Mouse (Mus musculus): ENCODE results near the gene Grasp. TPM values are rescaled to one million over a fixed set of nuclear protein-coding genes. Genes with fewer than 3 reads are reported as not detected.
A peak's percentile ranks its signal among the peaks of the same experiment; 100 is the strongest.

The Grasp gene
- polyA plus RNA-seq, 1 experiment from 2014 or later = 5.8 TPM

DNA sequence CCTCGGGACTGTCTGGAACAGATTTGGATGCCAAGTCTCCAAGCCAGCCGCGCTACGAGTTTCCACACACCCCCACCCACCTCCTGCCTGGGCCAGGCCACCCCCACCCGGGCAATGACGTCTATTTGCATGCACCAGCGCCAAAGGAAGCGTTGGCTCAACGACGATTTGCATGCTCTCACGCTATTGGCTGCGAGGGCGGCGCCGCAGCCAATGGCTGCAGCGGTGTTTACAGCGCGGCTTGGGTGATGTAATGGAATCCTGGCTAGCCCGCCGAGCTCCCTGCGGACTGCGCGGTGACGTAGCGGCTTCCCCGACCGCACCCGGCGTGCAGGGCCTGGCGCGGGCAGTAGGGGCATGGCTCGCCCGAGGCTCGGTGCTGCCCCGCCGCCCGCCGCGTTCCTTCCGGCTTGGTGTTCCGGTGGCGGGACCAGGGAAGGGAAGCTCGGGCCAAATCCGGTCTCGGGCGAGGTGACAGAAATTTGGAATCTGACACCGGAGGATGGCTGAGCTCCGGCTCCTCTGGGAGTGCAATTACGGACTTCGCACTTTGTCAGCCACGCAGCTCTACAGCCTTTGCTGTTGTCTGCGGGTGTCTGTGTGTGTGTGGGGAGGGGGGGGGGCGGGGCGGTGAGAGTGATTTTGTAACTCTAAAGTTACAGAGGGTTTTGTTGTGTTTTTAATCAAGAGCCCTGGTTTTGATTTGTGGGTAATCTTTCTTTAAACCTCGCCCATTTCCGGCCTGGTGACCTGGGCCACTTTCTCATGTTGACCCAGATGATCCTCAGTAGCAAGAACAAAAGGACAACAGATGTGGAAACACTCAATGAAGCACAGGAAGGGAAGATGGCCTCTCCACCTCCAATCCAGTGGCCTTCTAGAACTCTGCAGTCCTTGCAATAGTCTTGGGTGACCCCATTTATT lies 22.5 kb downstream of the Grasp start:
- peak; percentile 95 for DNase-seq (ENCODE audit: low spot score)
- peak overlapping the region; percentile 56 for H3K4me3 ChIP-seq
- peak overlapping the region; percentile 94 for H3K27ac ChIP-seq
- H3K9me3 ChIP-seq = no peaks in the 10 kb centered on the region
- peaks cover 30% of the 10 kb centered on the region for H3K4me1 ChIP-seq (replicated peaks)
- H3K36me3 ChIP-seq = no peaks in the 10 kb centered on the region
- 0 out of 2 replicates have a peak, but pooled peaks cover 9% of the 10 kb centered on the region for H3K27me3 ChIP-seq (ENCODE audit: insufficient read depth, poor library complexity, severe bottlenecking)
- WGBS = 2% methylated on average over 56 of the region's 56 CpGs

GRCm38 (mm10) chr15:101247155-101247498 lies 23.1 kb downstream of the Grasp start:
- no peaks in the 10 kb centered on the region for H3K36me3 ChIP-seq
- H3K27me3 ChIP-seq (ENCODE audit: insufficient read depth, poor library complexity, severe bottlenecking) = 0 out of 2 replicates have a peak, but pooled peaks cover 3% of the 10 kb centered on the region
- H3K27ac ChIP-seq = peak overlapping the region; percentile 94
- DNase-seq (ENCODE audit: low spot score) = no peak
- H3K9me3 ChIP-seq = no peaks in the 10 kb centered on the region
- H3K4me1 ChIP-seq (replicated peaks) = peaks cover 30% of the 10 kb centered on the region
- WGBS = 66% methylated on average over 1 of the region's 1 CpGs
- peak overlapping the region; percentile 56 for H3K4me3 ChIP-seq

- H3K27ac ChIP-seq = 0 out of 2 replicates have a peak overlapping the region, but pooled peaks have one; percentile 9
- peaks cover 25% of the 10 kb centered on the region for H3K4me1 ChIP-seq (replicated peaks)
- 51% methylated on average over 5 of the region's 5 CpGs for WGBS
- H3K36me3 ChIP-seq = no peaks in the 10 kb centered on the region
- H3K9me3 ChIP-seq = no peaks in the 10 kb centered on the region
- no peak for DNase-seq (ENCODE audit: low spot score)
- peaks cover 12% of the 10 kb centered on the region for H3K27me3 ChIP-seq (ENCODE audit: insufficient read depth, poor library complexity, severe bottlenecking)
- H3K4me3 ChIP-seq = no peak overlapping the region
These were observed 24.2 kb downstream of the Grasp start for GRCm38 (mm10) chr15:101248029-101248710.

DNA sequence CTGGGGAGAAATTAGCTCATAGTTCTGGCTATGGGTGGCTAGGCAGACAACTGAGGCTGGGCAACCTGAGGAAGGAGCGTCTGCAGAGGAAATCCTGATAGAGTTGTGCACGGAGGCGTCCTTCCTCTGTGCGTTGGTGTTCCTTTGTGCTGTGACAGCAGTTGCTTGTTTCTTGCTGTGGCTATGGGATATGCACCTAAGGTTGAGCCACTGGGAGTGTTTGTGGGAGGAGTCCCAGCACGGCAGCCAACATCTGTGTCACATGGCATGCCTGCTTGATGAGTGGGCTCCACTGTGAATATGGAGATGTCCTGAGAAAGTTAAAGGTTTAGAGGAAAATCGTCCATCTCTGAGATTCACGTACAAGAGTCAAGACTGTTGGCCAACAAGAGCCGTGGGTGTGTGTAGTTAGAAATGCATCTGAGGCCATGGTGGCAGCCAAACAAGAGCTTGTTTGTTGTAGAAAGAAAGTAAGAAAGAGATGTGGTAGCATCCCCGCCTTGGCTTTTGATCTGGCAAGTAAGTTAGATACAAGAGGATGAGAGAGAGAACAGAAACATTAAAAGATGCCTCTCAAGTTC lies 26.3 kb downstream of the Grasp start:
- H3K4me1 ChIP-seq (replicated peaks) = peaks cover 40% of the 10 kb centered on the region
- peaks cover 26% of the 10 kb centered on the region for H3K27me3 ChIP-seq (ENCODE audit: insufficient read depth, poor library complexity, severe bottlenecking)
- no peak overlapping the region for H3K27ac ChIP-seq
- no peaks in the 10 kb centered on the region for H3K9me3 ChIP-seq
- no peaks in the 10 kb centered on the region for H3K36me3 ChIP-seq
- no peak overlapping the region for H3K4me3 ChIP-seq
- WGBS = 84% methylated on average over 9 of the region's 9 CpGs
- DNase-seq (ENCODE audit: low spot score) = no peak

GRCm38 (mm10) chr15:101251930-101252329 lies 27.9 kb downstream of the Grasp start:
- Histone ChIP-seq H3K4me1 (replicated peaks) (peaks cover 43% of the 10 kb centered on the region), H3K9me3 (no peaks in the 10 kb centered on the region), H3K27me3 (ENCODE audit: insufficient read depth, poor library complexity, severe bottlenecking) (peaks cover 29% of the 10 kb centered on the region), H3K4me3 (no peak overlapping the region), H3K36me3 (no peaks in the 10 kb centered on the region), H3K27ac (no peak overlapping the region)
- no peak for DNase-seq (ENCODE audit: low spot score)
- 89% methylated on average over 5 of the region's 5 CpGs for WGBS

DNA sequence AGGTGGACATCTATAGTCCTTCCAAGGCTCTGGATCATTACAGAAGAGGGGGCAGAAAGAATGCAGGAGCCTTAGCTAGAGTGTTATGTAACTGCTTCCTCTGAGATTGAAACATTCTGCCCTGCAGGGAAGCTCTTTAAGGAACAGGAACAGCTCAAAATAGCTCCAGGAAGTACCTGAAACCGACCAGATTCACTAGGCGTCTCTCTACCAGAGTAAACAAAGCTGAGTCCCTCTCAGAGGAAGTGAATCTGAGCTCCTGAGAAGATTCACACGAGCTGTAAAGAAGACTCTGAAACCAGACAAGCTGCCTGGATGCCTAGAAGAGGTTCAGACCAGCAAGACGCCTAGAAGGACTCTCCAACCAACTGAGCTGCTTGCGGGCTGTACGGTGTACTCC lies 28.6 kb downstream of the Grasp start:
- 89% methylated on average over 6 of the region's 6 CpGs for WGBS
- no peaks in the 10 kb centered on the region for H3K36me3 ChIP-seq

DNA sequence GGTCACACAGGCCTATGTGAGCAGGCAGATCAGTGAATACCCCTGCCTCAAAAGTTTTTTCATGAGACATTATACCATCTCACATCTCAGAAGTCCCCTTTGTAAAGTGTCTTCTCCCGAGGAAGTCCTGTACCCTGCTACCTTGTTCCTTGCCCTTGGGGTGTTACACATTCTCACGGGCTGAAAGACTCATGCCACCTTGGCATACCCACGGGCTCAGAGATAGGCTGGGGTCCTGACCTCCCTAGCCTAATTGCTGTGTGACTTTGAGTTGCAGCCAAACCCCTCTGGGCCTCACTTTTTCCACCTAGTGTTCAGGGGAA lies 29.5 kb downstream of the Grasp start:
- no peak for DNase-seq (ENCODE audit: low spot score)
- Histone ChIP-seq H3K4me3 (peak overlapping the region; percentile 77), H3K9me3 (no peaks in the 10 kb centered on the region), H3K27ac (peak overlapping the region; percentile 93), H3K4me1 (replicated peaks) (peaks cover 37% of the 10 kb centered on the region), H3K27me3 (ENCODE audit: insufficient read depth, poor library complexity, severe bottlenecking) (peaks cover 29% of the 10 kb centered on the region), H3K36me3 (no peaks in the 10 kb centered on the region)
- WGBS = 40% methylated on average over 3 of the region's 3 CpGs

More for the DNA sequence above, 28.6 kb downstream of the Grasp start:
- Histone ChIP-seq H3K9me3 (no peaks in the 10 kb centered on the region), H3K27ac (no peak overlapping the region), H3K4me1 (replicated peaks) (peaks cover 41% of the 10 kb centered on the region), H3K4me3 (no peak overlapping the region), H3K27me3 (ENCODE audit: insufficient read depth, poor library complexity, severe bottlenecking) (peaks cover 29% of the 10 kb centered on the region)
- no peak for DNase-seq (ENCODE audit: low spot score)

- no peaks in the 10 kb centered on the region for H3K9me3 ChIP-seq
- peak within 1 kb of the TSS; percentile 93 for H3K27ac ChIP-seq
- peak within 1 kb of the TSS; percentile 77 for H3K4me3 ChIP-seq
- H3K4me1 ChIP-seq (replicated peaks) = peaks cover 37% of the 10 kb centered on the region
- under 1% methylated on average over 82 of the region's 82 CpGs for WGBS
- H3K27me3 ChIP-seq (ENCODE audit: insufficient read depth, poor library complexity, severe bottlenecking) = peaks cover 29% of the 10 kb centered on the region
- no peaks in the 10 kb centered on the region for H3K36me3 ChIP-seq
- DNase-seq (ENCODE audit: low spot score) = peak; percentile 62
These were observed 30.2 kb downstream of the Grasp start, which contains the start of gene Nr4a1 for GRCm38 (mm10) chr15:101253886-101254795. Nr4a1 (plus strand) TSS chr15:101254269.

DNA sequence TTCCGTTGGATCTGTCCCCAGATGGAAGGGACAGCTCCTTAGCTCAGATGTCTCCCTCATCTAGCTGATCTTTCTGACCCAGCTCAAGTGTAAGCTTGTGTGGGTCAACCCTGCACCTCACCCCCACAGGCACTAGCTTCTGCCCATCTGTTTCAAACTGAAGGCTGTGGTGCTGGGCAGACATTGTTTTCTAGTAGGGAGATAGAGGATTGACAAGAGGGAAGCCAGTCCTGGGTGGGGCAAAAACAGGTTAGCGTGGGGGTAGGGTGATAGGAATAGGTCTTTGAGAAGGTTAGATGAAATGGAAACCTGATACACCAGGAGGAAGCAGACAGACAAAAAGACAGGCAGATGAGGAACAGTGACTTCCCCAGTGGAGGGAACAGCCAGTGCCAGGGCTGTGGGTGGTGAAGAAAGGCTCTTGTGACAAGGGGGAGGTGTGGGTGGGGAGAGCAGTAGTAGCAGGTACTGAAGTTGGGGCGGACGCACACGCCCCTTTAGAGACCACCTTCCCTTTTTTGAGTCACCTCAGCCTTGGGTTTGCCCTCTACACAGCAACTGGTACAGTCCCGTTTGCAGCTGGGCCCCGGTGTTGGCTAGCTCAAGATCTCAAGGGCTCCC lies 32.0 kb downstream of the Grasp start:
- 79% methylated on average over 7 of the region's 7 CpGs for WGBS
- no peak for DNase-seq (ENCODE audit: low spot score)
- Histone ChIP-seq H3K9me3 (no peaks in the 10 kb centered on the region), H3K36me3 (no peaks in the 10 kb centered on the region), H3K4me3 (no peak overlapping the region), H3K4me1 (replicated peaks) (peaks cover 48% of the 10 kb centered on the region), H3K27ac (peak overlapping the region; percentile 13; the same call in 1 of the 2 replicates), H3K27me3 (ENCODE audit: insufficient read depth, poor library complexity, severe bottlenecking) (peaks cover 26% of the 10 kb centered on the region)

DNA sequence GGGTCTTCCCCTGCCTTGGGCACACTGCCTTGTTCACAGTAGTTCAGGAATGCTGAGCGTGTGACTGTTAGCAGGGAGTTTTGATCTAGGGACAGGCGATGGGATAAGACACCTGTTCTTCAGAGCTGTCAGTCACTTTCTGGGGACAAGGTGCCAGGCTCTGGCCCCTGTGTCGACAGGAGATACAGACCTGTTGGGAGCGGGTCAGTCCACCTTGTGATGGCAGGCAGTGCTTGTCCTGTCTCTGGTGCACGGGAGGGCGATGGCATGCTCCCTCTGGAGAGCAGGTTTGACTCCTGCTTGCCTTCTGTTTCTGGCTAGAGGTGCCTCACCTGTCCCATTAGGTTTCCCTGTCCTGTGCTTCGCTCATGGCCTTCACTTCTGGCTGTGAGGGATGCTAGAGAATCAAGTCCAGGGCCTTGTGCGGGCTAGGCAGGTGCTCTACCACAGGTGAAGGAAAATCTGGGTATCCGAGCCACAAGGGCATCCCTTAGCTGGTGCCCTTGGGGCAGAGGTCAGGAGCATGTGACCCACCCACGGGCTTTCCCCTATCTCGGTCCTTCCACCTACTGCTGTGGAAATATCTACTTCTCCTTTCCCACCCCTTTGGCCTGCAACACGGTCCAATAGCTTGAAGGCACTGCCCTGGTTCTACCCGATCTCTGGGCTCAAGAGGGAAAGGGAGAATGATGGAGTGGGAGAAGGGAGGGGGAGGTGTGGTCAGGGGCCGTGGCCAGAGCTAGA lies 32.6 kb downstream of the Grasp start:
- peaks cover 55% of the 10 kb centered on the region for H3K4me1 ChIP-seq (replicated peaks)
- H3K36me3 ChIP-seq = no peaks in the 10 kb centered on the region
- peak overlapping the region; percentile 13; the same call in 1 of the 2 replicates for H3K27ac ChIP-seq
- peaks cover 26% of the 10 kb centered on the region for H3K27me3 ChIP-seq (ENCODE audit: insufficient read depth, poor library complexity, severe bottlenecking)
- H3K9me3 ChIP-seq = no peaks in the 10 kb centered on the region
- no peak overlapping the region for H3K4me3 ChIP-seq
- DNase-seq (ENCODE audit: low spot score) = no peak
- 81% methylated on average over 14 of the region's 14 CpGs for WGBS

GRCm38 (mm10) chr15:101258420-101258819 lies 34.4 kb downstream of the Grasp start:
- Histone ChIP-seq H3K36me3 (no peaks in the 10 kb centered on the region), H3K4me1 (replicated peaks) (peaks cover 66% of the 10 kb centered on the region), H3K4me3 (no peak overlapping the region), H3K27ac (no peak overlapping the region), H3K9me3 (no peaks in the 10 kb centered on the region), H3K27me3 (ENCODE audit: insufficient read depth, poor library complexity, severe bottlenecking) (peaks cover 16% of the 10 kb centered on the region)
- no peak for DNase-seq (ENCODE audit: low spot score)
- WGBS = 89% methylated on average over 11 of the region's 11 CpGs
